Mouse (Mus musculus): ENCODE results near the gene Ppp1ca. TPM values are rescaled to one million over a fixed set of nuclear protein-coding genes. Genes with fewer than 3 reads are reported as not detected.
A peak's percentile ranks its signal among the peaks of the same experiment; 100 is the strongest.

Gene Ppp1ca
- polyA plus RNA-seq, 1 experiment from 2014 or later = 773 TPM

- no peaks in the 10 kb centered on the region for H3K9me3 ChIP-seq (ENCODE audit: control insufficient read depth, low read length)
- no peak overlapping the region for H3K4me3 ChIP-seq (ENCODE audit: low read depth, low read length)
- H3K4me2 ChIP-seq = no peak overlapping the region
- no peak for ATAC-seq (replicated peaks; ENCODE audit: low FRiP score)
- 65% methylated on average over 13 of the region's 13 CpGs for WGBS
- peaks cover 6% of the 10 kb centered on the region for H3K4me1 ChIP-seq (replicated peaks; ENCODE audit: control insufficient read depth, insufficient read depth, low read length)
- H3K27ac ChIP-seq (ENCODE audit: low read depth, low read length) = no peak overlapping the region
- H3K9ac ChIP-seq (ENCODE audit: low read depth, low read length) = no peak overlapping the region
- H3K36me3 ChIP-seq (ENCODE audit: control insufficient read depth, insufficient read depth, low read length) = no peaks in the 10 kb centered on the region
- DNase-seq (ENCODE audit: low spot score) = no peak
- H3K27me3 ChIP-seq (replicated peaks; ENCODE audit: control insufficient read depth, insufficient read depth, low read length) = no peaks in the 10 kb centered on the region
Observed at GRCm38 (mm10) chr19:4171393-4172290, 20.2 kb upstream of the Ppp1ca start.

- Histone ChIP-seq H3K36me3 (ENCODE audit: control insufficient read depth, insufficient read depth, low read length) (no peaks in the 10 kb centered on the region), H3K9ac (ENCODE audit: low read depth, low read length) (no peak overlapping the region), H3K27ac (ENCODE audit: low read depth, low read length) (no peak overlapping the region), H3K4me2 (no peak overlapping the region), H3K9me3 (ENCODE audit: control insufficient read depth, low read length) (no peaks in the 10 kb centered on the region), H3K4me3 (ENCODE audit: low read depth, low read length) (no peak overlapping the region), H3K27me3 (replicated peaks; ENCODE audit: control insufficient read depth, insufficient read depth, low read length) (no peaks in the 10 kb centered on the region), H3K4me1 (replicated peaks; ENCODE audit: control insufficient read depth, insufficient read depth, low read length) (peaks cover 6% of the 10 kb centered on the region)
- ATAC-seq (replicated peaks; ENCODE audit: low FRiP score) (no peak), DNase-seq (ENCODE audit: low spot score) (no peak)
- 67% methylated on average over 11 of the region's 11 CpGs for WGBS
Observed at GRCm38 (mm10) chr19:4172925-4173324, 18.9 kb upstream of the Ppp1ca start.

- 11% methylated on average over 11 of the region's 11 CpGs for WGBS
- H3K4me3 ChIP-seq (ENCODE audit: low read depth, low read length) = no peak within 1 kb of the TSS
- H3K9me3 ChIP-seq (ENCODE audit: control insufficient read depth, low read length) = no peaks in the 10 kb centered on the region
- ATAC-seq (replicated peaks; ENCODE audit: low FRiP score) = peak; percentile 49
- H3K27me3 ChIP-seq (replicated peaks; ENCODE audit: control insufficient read depth, insufficient read depth, low read length) = no peaks in the 10 kb centered on the region
- no peaks in the 10 kb centered on the region for H3K4me1 ChIP-seq (replicated peaks; ENCODE audit: control insufficient read depth, insufficient read depth, low read length)
- peak within 1 kb of the TSS; percentile 45 for H3K4me2 ChIP-seq
- H3K27ac ChIP-seq (ENCODE audit: low read depth, low read length) = no peak within 1 kb of the TSS
- no peak within 1 kb of the TSS for H3K9ac ChIP-seq (ENCODE audit: low read depth, low read length)
- DNase-seq (ENCODE audit: low spot score) = no peak
- H3K36me3 ChIP-seq (ENCODE audit: control insufficient read depth, insufficient read depth, low read length) = no peaks in the 10 kb centered on the region
Observed at GRCm38 (mm10) chr19:4175368-4175947, 16.4 kb upstream of the Ppp1ca start, which contains the start of gene Carns1. TSS of gene Carns1 (minus strand) at chr19:4175479.

- H3K4me2 ChIP-seq = no peak overlapping the region
- peaks cover 11% of the 10 kb centered on the region; the same call in 1 of the 2 replicates for H3K4me1 ChIP-seq (replicated peaks; ENCODE audit: control insufficient read depth, insufficient read depth, low read length)
- H3K9ac ChIP-seq (ENCODE audit: low read depth, low read length) = no peak overlapping the region
- H3K36me3 ChIP-seq (ENCODE audit: control insufficient read depth, insufficient read depth, low read length) = no peaks in the 10 kb centered on the region
- no peak for ATAC-seq (replicated peaks; ENCODE audit: low FRiP score)
- no peaks in the 10 kb centered on the region for H3K9me3 ChIP-seq (ENCODE audit: control insufficient read depth, low read length)
- H3K27ac ChIP-seq (ENCODE audit: low read depth, low read length) = no peak overlapping the region
- 84% methylated on average over 7 of the region's 7 CpGs for WGBS
- no peaks in the 10 kb centered on the region for H3K27me3 ChIP-seq (replicated peaks; ENCODE audit: control insufficient read depth, insufficient read depth, low read length)
- H3K4me3 ChIP-seq (ENCODE audit: low read depth, low read length) = no peak overlapping the region
- no peak for DNase-seq (ENCODE audit: low spot score)
Observed at GRCm38 (mm10) chr19:4180411-4180810, 11.5 kb upstream of the Ppp1ca start.

- WGBS = 47% methylated on average over 3 of the region's 3 CpGs
- no peaks in the 10 kb centered on the region for H3K36me3 ChIP-seq (ENCODE audit: control insufficient read depth, insufficient read depth, low read length)
- DNase-seq (ENCODE audit: low spot score) (no peak), ATAC-seq (replicated peaks; ENCODE audit: low FRiP score) (no peak)
- H3K27me3 ChIP-seq (replicated peaks; ENCODE audit: control insufficient read depth, insufficient read depth, low read length) = no peaks in the 10 kb centered on the region
- no peak overlapping the region for H3K4me2 ChIP-seq
- no peak overlapping the region for H3K9ac ChIP-seq (ENCODE audit: low read depth, low read length)
- no peak overlapping the region for H3K4me3 ChIP-seq (ENCODE audit: low read depth, low read length)
- H3K27ac ChIP-seq (ENCODE audit: low read depth, low read length) = no peak overlapping the region
- peaks cover 13% of the 10 kb centered on the region; the same call in 1 of the 2 replicates for H3K4me1 ChIP-seq (replicated peaks; ENCODE audit: control insufficient read depth, insufficient read depth, low read length)
- H3K9me3 ChIP-seq (ENCODE audit: control insufficient read depth, low read length) = no peaks in the 10 kb centered on the region
Observed at GRCm38 (mm10) chr19:4181892-4182291, 10.0 kb upstream of the Ppp1ca start.

- no peak overlapping the region for H3K27ac ChIP-seq (ENCODE audit: low read depth, low read length)
- 80% methylated on average over 2 of the region's 2 CpGs for WGBS
- no peak for ATAC-seq (replicated peaks; ENCODE audit: low FRiP score)
Observed at GRCm38 (mm10) chr19:4183689-4184088, 8.2 kb upstream of the Ppp1ca start.

GRCm38 (mm10) chr19:4184976-4185975 lies 6.6 kb upstream of the Ppp1ca start:
- peak overlapping the region; percentile 24 for H3K4me2 ChIP-seq
- no peaks in the 10 kb centered on the region for H3K36me3 ChIP-seq (ENCODE audit: control insufficient read depth, insufficient read depth, low read length)
- no peaks in the 10 kb centered on the region for H3K27me3 ChIP-seq (replicated peaks; ENCODE audit: control insufficient read depth, insufficient read depth, low read length)
- ATAC-seq (replicated peaks; ENCODE audit: low FRiP score) (peak; percentile 14; the same call in 1 of the 2 replicates), DNase-seq (ENCODE audit: low spot score) (no peak)
- peak overlapping the region; percentile 46; the same call in 1 of the 2 replicates for H3K9ac ChIP-seq (ENCODE audit: low read depth, low read length)
- H3K4me3 ChIP-seq (ENCODE audit: low read depth, low read length) = no peak overlapping the region
- peaks cover 13% of the 10 kb centered on the region; the same call in 1 of the 2 replicates for H3K4me1 ChIP-seq (replicated peaks; ENCODE audit: control insufficient read depth, insufficient read depth, low read length)
- H3K27ac ChIP-seq (ENCODE audit: low read depth, low read length) = peak overlapping the region; percentile 1
- WGBS = 46% methylated on average over 15 of the region's 15 CpGs
- no peaks in the 10 kb centered on the region for H3K9me3 ChIP-seq (ENCODE audit: control insufficient read depth, low read length)

More at GRCm38 (mm10) chr19:4183689-4184088, 8.2 kb upstream of the Ppp1ca start:
- no peak for DNase-seq (ENCODE audit: low spot score)
- Histone ChIP-seq H3K9ac (ENCODE audit: low read depth, low read length) (no peak overlapping the region), H3K4me3 (ENCODE audit: low read depth, low read length) (no peak overlapping the region), H3K4me1 (replicated peaks; ENCODE audit: control insufficient read depth, insufficient read depth, low read length) (peaks cover 13% of the 10 kb centered on the region; the same call in 1 of the 2 replicates), H3K36me3 (ENCODE audit: control insufficient read depth, insufficient read depth, low read length) (no peaks in the 10 kb centered on the region), H3K9me3 (ENCODE audit: control insufficient read depth, low read length) (no peaks in the 10 kb centered on the region), H3K4me2 (no peak overlapping the region), H3K27me3 (replicated peaks; ENCODE audit: control insufficient read depth, insufficient read depth, low read length) (no peaks in the 10 kb centered on the region)

- Histone ChIP-seq H3K4me1 (replicated peaks; ENCODE audit: control insufficient read depth, insufficient read depth, low read length) (peaks cover 23% of the 10 kb centered on the region), H3K9ac (ENCODE audit: low read depth, low read length) (no peak overlapping the region), H3K4me3 (ENCODE audit: low read depth, low read length) (no peak overlapping the region), H3K36me3 (ENCODE audit: control insufficient read depth, insufficient read depth, low read length) (no peaks in the 10 kb centered on the region), H3K27ac (ENCODE audit: low read depth, low read length) (no peak overlapping the region), H3K9me3 (ENCODE audit: control insufficient read depth, low read length) (no peaks in the 10 kb centered on the region), H3K4me2 (no peak overlapping the region), H3K27me3 (replicated peaks; ENCODE audit: control insufficient read depth, insufficient read depth, low read length) (no peaks in the 10 kb centered on the region)
- DNase-seq (ENCODE audit: low spot score) = no peak
- ATAC-seq (replicated peaks; ENCODE audit: low FRiP score) = no peak
- 68% methylated on average over 3 of the region's 3 CpGs for WGBS
Observed at GRCm38 (mm10) chr19:4187303-4187702, 4.6 kb upstream of the Ppp1ca start.

Data from liver, embryonic 11.5 days (tissue).